Mouse (Mus musculus) left cerebral cortex, postnatal 25 days (tissue): Measurements from ENCODE around the gene Pqlc3. TPM values are rescaled to one million over a fixed set of nuclear protein-coding genes. Genes with fewer than 3 reads are reported as not detected.
A peak's percentile ranks its signal among the peaks of the same experiment; 100 is the strongest.

Source experiments
- DNase-seq, 2 experiments: peaks; one replicate each; pipeline ENCODE4 v3.0.0; 2022; ENCODE audit warnings: low spot score in 2 of 2, mixed read lengths in 1 of 2
- intact Hi-C: fragments of 180-260 bp; cut with DNase I; formaldehyde crosslinking; loops from one replicate; pipeline ENCODE4 v1.15.1; 2025
- total RNA-seq, 2 experiments: library from RNA; stranded (reverse); gene quantifications; 2 replicates each; pipeline ENCODE4 v1.2.3; 2021

Gene Pqlc3
- total RNA-seq, 2 experiments from 2014 or later = 0.89 to 1.5 TPM

GRCm38 (mm10) chr12:17011100-17011870 is 11.1 kb upstream of the Pqlc3 start, which contains the start of gene 2410004P03Rik:
Gene 2410004P03Rik, minus strand, starts transcription at chr12:17011727.
- peak; percentile 59 to 64 for DNase-seq
- intact Hi-C loops = loop anchor here (2.0 to 10.0 kb wide), 3 partner anchors 202 to 446 kb away; no protein-coding TSS in a partner anchor

GRCm38 (mm10) chr12:17009466-17009865 is 9.3 kb upstream of the Pqlc3 start:
- DNase-seq = no peak
- intact Hi-C loops = no loop called here

GRCm38 (mm10) chr12:17001211-17001610 is 1.0 kb upstream of the Pqlc3 start:
- intact Hi-C loops = no loop called here

GRCm38 (mm10) chr12:17000628-17001027 is 420 bp upstream of the Pqlc3 start:
- DNase-seq = no peak
- intact Hi-C loops = no loop called here

More at GRCm38 (mm10) chr12:17001211-17001610, 1.0 kb upstream of the Pqlc3 start:
- no peak for DNase-seq

- DNase-seq = no peak
- intact Hi-C loops = no loop called here
These were observed 1.1 kb downstream of the Pqlc3 start for GRCm38 (mm10) chr12:16999146-16999545.

GRCm38 (mm10) chr12:16996886-16997462 is 3.2 kb downstream of the Pqlc3 start:
- peak in 1 of 2 experiments; percentile 39 for DNase-seq

GRCm38 (mm10) chr12:16996281-16996680 is 3.9 kb downstream of the Pqlc3 start:
- intact Hi-C loops = no loop called here
- DNase-seq = no peak

More at GRCm38 (mm10) chr12:16996886-16997462, 3.2 kb downstream of the Pqlc3 start:
- intact Hi-C loops = no loop called here

GRCm38 (mm10) chr12:16994291-16994690 is 5.9 kb downstream of the Pqlc3 start:
- DNase-seq = no peak
- intact Hi-C loops = no loop called here

- DNase-seq = no peak
- intact Hi-C loops = no loop called here
These were observed 7.9 kb downstream of the Pqlc3 start for GRCm38 (mm10) chr12:16992355-16992754.

GRCm38 (mm10) chr12:16991376-16991775 is 8.8 kb downstream of the Pqlc3 start:
- no peak for DNase-seq
- intact Hi-C loops = no loop called here

GRCm38 (mm10) chr12:16985778-16986177 is 14.4 kb downstream of the Pqlc3 start:
- no peak for DNase-seq
- intact Hi-C loops = no loop called here

- intact Hi-C loops = loop anchor here (5.0 kb wide), 1 partner anchor 155 kb away; no protein-coding TSS in a partner anchor
- DNase-seq = no peak
These were observed 23.1 kb downstream of the Pqlc3 start for GRCm38 (mm10) chr12:16977120-16977519.

GRCm38 (mm10) chr12:16966811-16967210 is 33.4 kb downstream of the Pqlc3 start:
- intact Hi-C loops = no loop called here
- DNase-seq = no peak

GRCm38 (mm10) chr12:16963354-16963753 is 36.9 kb downstream of the Pqlc3 start:
- no peak for DNase-seq
- intact Hi-C loops = no loop called here

- intact Hi-C loops = no loop called here
These were observed 41.4 kb downstream of the Pqlc3 start for GRCm38 (mm10) chr12:16958851-16959250.

GRCm38 (mm10) chr12:16948239-16948638 is 52.0 kb downstream of the Pqlc3 start:
- no peak for DNase-seq
- intact Hi-C loops = no loop called here

More at GRCm38 (mm10) chr12:16958851-16959250, 41.4 kb downstream of the Pqlc3 start:
- DNase-seq = no peak

GRCm38 (mm10) chr12:16941976-16942375 is 58.2 kb downstream of the Pqlc3 start:
- no peak for DNase-seq
- intact Hi-C loops = no loop called here
